Mouse (Mus musculus) right cerebral cortex, postnatal 10 days (tissue): ENCODE measurements around the gene Nudcd3.
A peak's percentile ranks its signal among the peaks of the same experiment; 100 is the strongest.

ENCODE experiments used
- DNase-seq, 2 experiments: peaks; one replicate each; pipeline ENCODE4 v3.0.0; 2021; ENCODE audit warnings: low spot score in 2 of 2

Nudcd3 gene

GRCm38 (mm10) chr11:6178673-6179166 is 21.5 kb downstream of the Nudcd3 start:
- DNase-seq = no peak

- no peak for DNase-seq
Measured at GRCm38 (mm10) chr11:6177781-6178420, 22.3 kb downstream of the Nudcd3 start.

- no peak for DNase-seq
Measured at GRCm38 (mm10) chr11:6175506-6175905, 24.7 kb downstream of the Nudcd3 start.

GRCm38 (mm10) chr11:6174719-6175118 is 25.5 kb downstream of the Nudcd3 start:
- no peak for DNase-seq

GRCm38 (mm10) chr11:6169041-6169663 is 31.1 kb downstream of the Nudcd3 start:
- no peak for DNase-seq

GRCm38 (mm10) chr11:6166351-6166750 is 33.9 kb downstream of the Nudcd3 start:
- DNase-seq = no peak

- DNase-seq = no peak
Measured at GRCm38 (mm10) chr11:6165391-6166081, 34.7 kb downstream of the Nudcd3 start.

- no peak for DNase-seq
Measured at GRCm38 (mm10) chr11:6164781-6165180, 35.4 kb downstream of the Nudcd3 start.

- DNase-seq = peak in 1 of 2 experiments; percentile 27
Measured at GRCm38 (mm10) chr11:6163706-6164105, 36.5 kb downstream of the Nudcd3 start.

- no peak for DNase-seq
Measured at GRCm38 (mm10) chr11:6163062-6163461, 37.2 kb downstream of the Nudcd3 start.

GRCm38 (mm10) chr11:6161549-6161948 is 38.7 kb downstream of the Nudcd3 start:
- no peak for DNase-seq

- peak in 1 of 2 experiments; percentile 13 for DNase-seq
Measured at GRCm38 (mm10) chr11:6160663-6161271, 39.4 kb downstream of the Nudcd3 start.

- peak in 1 of 2 experiments; percentile 9 for DNase-seq
Measured at GRCm38 (mm10) chr11:6159704-6160275, 40.4 kb downstream of the Nudcd3 start.

- no peak for DNase-seq
Measured at GRCm38 (mm10) chr11:6158515-6158914, 41.7 kb downstream of the Nudcd3 start.

- no peak for DNase-seq
Measured at GRCm38 (mm10) chr11:6157119-6157518, 43.1 kb downstream of the Nudcd3 start.

GRCm38 (mm10) chr11:6156651-6157050 is 43.6 kb downstream of the Nudcd3 start:
- no peak for DNase-seq

- DNase-seq = peak; percentile 44 to 57
Measured at GRCm38 (mm10) chr11:6154211-6154701, 46.0 kb downstream of the Nudcd3 start.

GRCm38 (mm10) chr11:6152864-6153263 is 47.4 kb downstream of the Nudcd3 start:
- DNase-seq = no peak

GRCm38 (mm10) chr11:6138233-6138950 is 61.8 kb downstream of the Nudcd3 start:
- DNase-seq = no peak

GRCm38 (mm10) chr11:6132886-6133285 is 67.3 kb downstream of the Nudcd3 start:
- no peak for DNase-seq

- DNase-seq = no peak
Measured at GRCm38 (mm10) chr11:6130578-6130977, 69.6 kb downstream of the Nudcd3 start.
